ENCODE assay signal across 9 mouse cellular contexts in genomic region chr4:142826250-142826893, GRCm38 (mm10).
DNase-seq lines count a peak whose midpoint lies in the region; ATAC-seq and TF ChIP-seq lines count a peak whose summit lies in the region.
"Had no signal": no experiment of that assay in that cellular context is flagged by ENCODE, and none has a peak within 500 bp of the region (broad histone marks: within the 10 kb centered on the region; RNA-seq: fewer than 3 reads in every experiment).

No protein-coding gene starts in this region.

- no peaks in the 10 kb centered on the region for H3K9me3 ChIP-seq in lung, embryonic 14.5 days (ENCODE audit: low read depth, low read length)
- H3K9me3 ChIP-seq in forebrain, embryonic 15.5 days: no peaks in the 10 kb centered on the region
- no peaks in the 10 kb centered on the region for H3K9me3 ChIP-seq in limb, embryonic 14.5 days (ENCODE audit: control insufficient read depth, low read length)
- no peaks in the 10 kb centered on the region for H3K9me3 ChIP-seq in stomach, embryonic 14.5 days (ENCODE audit: control insufficient read depth, low read depth, low read length)

- H3K4me3 ChIP-seq in lung, embryonic 14.5 days (ENCODE audit: low read depth, low read length): no peak overlapping the region
- peak overlapping the region; percentile 10 for H3K4me3 ChIP-seq in forebrain, embryonic 15.5 days
- no peak overlapping the region for H3K4me3 ChIP-seq in limb, embryonic 14.5 days (replicated peaks; ENCODE audit: low read length)
- H3K4me3 ChIP-seq in stomach, embryonic 14.5 days (ENCODE audit: low read depth, low read length): no peak overlapping the region

- ATAC-seq in lung, embryonic 14.5 days (ENCODE audit: insufficient read depth): peak; percentile 44; the same call in 1 of the 2 replicates
- ATAC-seq in forebrain, embryonic 15.5 days (replicated peaks): peak; percentile 82
- ATAC-seq in limb, embryonic 14.5 days (ENCODE audit: low FRiP score, low read depth): peak; percentile 87
- ATAC-seq in stomach, embryonic 14.5 days (ENCODE audit: insufficient number of reproducible peaks, insufficient read depth, low FRiP score, low read depth): no peak

- no peak overlapping the region for H3K27ac ChIP-seq in lung, embryonic 14.5 days (ENCODE audit: low read depth)
- H3K27ac ChIP-seq in forebrain, embryonic 15.5 days (replicated peaks): peak overlapping the region; percentile 70
- no peak overlapping the region for H3K27ac ChIP-seq in limb, embryonic 14.5 days (replicated peaks; ENCODE audit: low read depth, low read length)
- no peak overlapping the region for H3K27ac ChIP-seq in stomach, embryonic 14.5 days (ENCODE audit: low read length)

- no peak for TF ChIP-seq CTCF in lung, embryonic 14.5 days (IDR thresholded peaks at IDR 0.05; ENCODE audit: low read depth)

- DNase-seq in lung, embryonic 14.5 days: peak; percentile 11
- no peak for DNase-seq in lung, postnatal 25 days (ENCODE audit: low spot score)
- DNase-seq in limb, embryonic 14.5 days (ENCODE audit: low spot score): peak; percentile 65
- no peak for DNase-seq in cerebellum, adult 8-10 months
- DNase-seq in ovary, postnatal 36 days (ENCODE audit: low spot score): no peak
- DNase-seq in cerebellum, postnatal 36 days: no peak
- DNase-seq: heart, postnatal 10 days had no signal

- H3K4me1 ChIP-seq in lung, embryonic 14.5 days (ENCODE audit: insufficient read depth): 0 out of 2 replicates have a peak, but pooled peaks cover 3% of the 10 kb centered on the region
- H3K4me1 ChIP-seq in forebrain, embryonic 15.5 days: peaks cover 43% of the 10 kb centered on the region
- peaks cover 12% of the 10 kb centered on the region; the same call in 1 of the 2 replicates for H3K4me1 ChIP-seq in limb, embryonic 14.5 days (ENCODE audit: control insufficient read depth, insufficient read depth, low read length)
- H3K4me1 ChIP-seq in stomach, embryonic 14.5 days (ENCODE audit: control insufficient read depth, insufficient read depth, low read length): peaks cover 6% of the 10 kb centered on the region; the same call in 1 of the 2 replicates

- no peak for TF ChIP-seq POLR2A in limb, embryonic 14.5 days (IDR thresholded peaks at IDR 0.05; ENCODE audit: borderline replicate concordance, extremely low read depth, insufficient read depth, insufficient read length)

- no peaks in the 10 kb centered on the region for H3K36me3 ChIP-seq in lung, embryonic 14.5 days (ENCODE audit: insufficient read depth)
- H3K36me3 ChIP-seq in forebrain, embryonic 15.5 days: no peaks in the 10 kb centered on the region
- H3K36me3 ChIP-seq in limb, embryonic 14.5 days (ENCODE audit: control insufficient read depth, insufficient read depth, low read length): no peaks in the 10 kb centered on the region
- no peaks in the 10 kb centered on the region for H3K36me3 ChIP-seq in stomach, embryonic 14.5 days (ENCODE audit: control insufficient read depth, insufficient read depth, low read length)

- 46% methylated on average over 13 of the region's 13 CpGs for WGBS in lung, embryonic 14.5 days
- 13% methylated on average over 13 of the region's 13 CpGs for WGBS in forebrain, embryonic 15.5 days
- WGBS in limb, embryonic 14.5 days: 26% methylated on average over 13 of the region's 13 CpGs
- WGBS in stomach, embryonic 14.5 days: 37% methylated on average over 13 of the region's 13 CpGs

- H3K4me2 ChIP-seq in lung, embryonic 14.5 days: no peak overlapping the region
- peak overlapping the region; percentile 22; the same call in 1 of the 2 replicates for H3K4me2 ChIP-seq in forebrain, embryonic 15.5 days (replicated peaks)
- peak overlapping the region; percentile 30 for H3K4me2 ChIP-seq in limb, embryonic 14.5 days (replicated peaks; ENCODE audit: low read depth, low read length, severe bottlenecking)
- peak overlapping the region; percentile 4; the same call in 1 of the 2 replicates for H3K4me2 ChIP-seq in stomach, embryonic 14.5 days (replicated peaks; ENCODE audit: low read depth, low read length)

- H3K9ac ChIP-seq in lung, embryonic 14.5 days: no peak overlapping the region
- H3K9ac ChIP-seq in forebrain, embryonic 15.5 days (replicated peaks): peak overlapping the region; percentile 11; the same call in 1 of the 2 replicates
- H3K9ac ChIP-seq in limb, embryonic 14.5 days (ENCODE audit: low read depth, low read length, severe bottlenecking): no peak overlapping the region
- no peak overlapping the region for H3K9ac ChIP-seq in stomach, embryonic 14.5 days (replicated peaks; ENCODE audit: low read depth, low read length)

- H3K27me3 ChIP-seq in lung, embryonic 14.5 days (ENCODE audit: insufficient read depth, low read length): no peaks in the 10 kb centered on the region
- no peaks in the 10 kb centered on the region for H3K27me3 ChIP-seq in forebrain, embryonic 15.5 days
- no peaks in the 10 kb centered on the region for H3K27me3 ChIP-seq in limb, embryonic 14.5 days (ENCODE audit: control insufficient read depth, insufficient read depth, low read length)
- no peaks in the 10 kb centered on the region for H3K27me3 ChIP-seq in stomach, embryonic 14.5 days (ENCODE audit: control insufficient read depth, insufficient read depth, low read length)

Comparison
In these comparisons a context has a peak if more than half of its experiments do, and no peak if none do; other contexts are left out.
1. DNase-seq: peak in lung, embryonic 14.5 days (single experiment) and limb, embryonic 14.5 days (single experiment); none in lung, postnatal 25 days (single experiment), cerebellum, adult 8-10 months (single experiment), ovary, postnatal 36 days (single experiment) and cerebellum, postnatal 36 days (0 of 2).